Mouse (Mus musculus): ENCODE results near the gene Fmo5.

Gene Fmo5

GRCm38 (mm10) chr3:97631258-97631860 is 2.8 kb downstream of the Fmo5 start:
- DNase-seq (ENCODE audit: low spot score in 2 of 2), result no peak

- DNase-seq (ENCODE audit: low spot score in 2 of 2), result no peak
Observed at GRCm38 (mm10) chr3:97633456-97633855, 4.9 kb downstream of the Fmo5 start.

GRCm38 (mm10) chr3:97634288-97634761 is 5.7 kb downstream of the Fmo5 start:
- DNase-seq (ENCODE audit: low spot score in 2 of 2), result no peak

- DNase-seq (ENCODE audit: low spot score in 2 of 2), result no peak
Observed at GRCm38 (mm10) chr3:97641396-97641795, 12.8 kb downstream of the Fmo5 start.

GRCm38 (mm10) chr3:97642001-97642400 is 13.4 kb downstream of the Fmo5 start:
- DNase-seq (ENCODE audit: low spot score in 2 of 2), result no peak

GRCm38 (mm10) chr3:97648518-97648917 is 19.9 kb downstream of the Fmo5 start:
- no peak for DNase-seq (ENCODE audit: low spot score in 2 of 2)

- DNase-seq (ENCODE audit: low spot score in 2 of 2), result no peak
Observed at GRCm38 (mm10) chr3:97649022-97649421, 20.4 kb downstream of the Fmo5 start.

GRCm38 (mm10) chr3:97649469-97649868 is 20.9 kb downstream of the Fmo5 start:
- DNase-seq (ENCODE audit: low spot score in 2 of 2), result no peak

- DNase-seq (ENCODE audit: low spot score in 2 of 2), result no peak
Observed at GRCm38 (mm10) chr3:97651604-97652003, 23.0 kb downstream of the Fmo5 start.

GRCm38 (mm10) chr3:97653781-97654180 is 25.2 kb downstream of the Fmo5 start:
- DNase-seq (ENCODE audit: low spot score in 2 of 2), result no peak

GRCm38 (mm10) chr3:97654901-97655300 is 26.3 kb downstream of the Fmo5 start:
- DNase-seq (ENCODE audit: low spot score in 2 of 2), result peak; percentile 43 to 71

GRCm38 (mm10) chr3:97657655-97658411 is 29.2 kb downstream of the Fmo5 start, which contains the start of gene Prkab2:
Gene Prkab2 (plus strand): TSS chr3:97658193.
- peak; percentile 99 to 100 for DNase-seq (ENCODE audit: low spot score in 2 of 2)

GRCm38 (mm10) chr3:97658426-97659193 is 30.0 kb downstream of the Fmo5 start:
- no peak for DNase-seq (ENCODE audit: low spot score in 2 of 2)

GRCm38 (mm10) chr3:97659746-97660145 is 31.1 kb downstream of the Fmo5 start:
- DNase-seq (ENCODE audit: low spot score in 2 of 2), result no peak

GRCm38 (mm10) chr3:97661206-97661605 is 32.6 kb downstream of the Fmo5 start:
- DNase-seq (ENCODE audit: low spot score in 2 of 2), result no peak

GRCm38 (mm10) chr3:97665525-97665924 is 36.9 kb downstream of the Fmo5 start:
- DNase-seq (ENCODE audit: low spot score in 2 of 2), result no peak

- DNase-seq (ENCODE audit: low spot score in 2 of 2), result no peak
Observed at GRCm38 (mm10) chr3:97666154-97666553, 37.5 kb downstream of the Fmo5 start.

GRCm38 (mm10) chr3:97667093-97667675 is 38.6 kb downstream of the Fmo5 start:
- DNase-seq (ENCODE audit: low spot score in 2 of 2), result no peak

GRCm38 (mm10) chr3:97674644-97675110 is 46.1 kb downstream of the Fmo5 start, which contains the start of gene Gm17651:
Gene Gm17651 (minus strand): TSS chr3:97674694.
- no peak for DNase-seq (ENCODE audit: low spot score in 2 of 2)

- no peak for DNase-seq (ENCODE audit: low spot score in 2 of 2)
Observed at GRCm38 (mm10) chr3:97676126-97676525, 47.5 kb downstream of the Fmo5 start.

GRCm38 (mm10) chr3:97678416-97678815 is 49.8 kb downstream of the Fmo5 start:
- no peak for DNase-seq (ENCODE audit: low spot score in 2 of 2)

Data from spleen, postnatal 4 days (tissue).